Mouse (Mus musculus) embryonic facial prominence, embryonic 15.5 days (tissue): ENCODE data around the gene Olfr765. TPM values are rescaled to one million over a fixed set of nuclear protein-coding genes. Genes with fewer than 3 reads are reported as not detected.

Experiments used
- ATAC-seq: fragments of 200-750 bp; cut with Nextera tagmentation; 2 replicates; pipeline ENCODE4 v1.8.0; 2017; ENCODE audit warnings: low read depth, moderate TSS enrichment; ENCODE audit not compliant: insufficient number of reproducible peaks, low FRiP score, low TSS enrichment
- H3K27ac ChIP-seq: fragments of 300-500 bp; sonication (generic); replicated peaks from 2 replicates; pipeline ENCODE4 v1.5.1; 2015; ENCODE audit warnings: mild to moderate bottlenecking, inconsistent platforms
- H3K27me3 ChIP-seq: fragments of 300-500 bp; sonication (generic); 2 replicates; pipeline ENCODE4 v1.6.1; 2015; ENCODE audit warnings: inconsistent platforms
- H3K36me3 ChIP-seq: fragments of 300-500 bp; sonication (generic); 2 replicates; pipeline ENCODE4 v1.6.1; 2015; ENCODE audit warnings: mild to moderate bottlenecking, inconsistent platforms
- H3K4me1 ChIP-seq: fragments of 300-500 bp; sonication (generic); 2 replicates; pipeline ENCODE4 v1.6.1; 2015; ENCODE audit warnings: inconsistent platforms
- H3K4me2 ChIP-seq: fragments of 300-500 bp; sonication (generic); replicated peaks from 2 replicates; pipeline ENCODE4 v1.6.1; 2015; ENCODE audit warnings: mild to moderate bottlenecking, inconsistent platforms
- H3K4me3 ChIP-seq: fragments of 300-500 bp; sonication (generic); replicated peaks from 2 replicates; pipeline ENCODE4 v1.5.1; 2015; ENCODE audit warnings: mild to moderate bottlenecking, inconsistent platforms
- H3K9ac ChIP-seq: fragments of 300-500 bp; sonication (generic); 2 replicates; pipeline ENCODE4 v1.6.1; 2015; ENCODE audit warnings: inconsistent platforms
- H3K9me3 ChIP-seq: fragments of 300-500 bp; sonication (generic); replicated peaks from 2 replicates; pipeline ENCODE4 v1.6.1; 2016; ENCODE audit warnings: inconsistent platforms
- WGBS: fragments of 180-500 bp; shearing (Covaris S2); methylation state at CpG from one replicate; pipeline ENCODE4 v1.1.7; 2015; 5-methylcytosine and 5-hydroxymethylcytosine counted together
- polyA plus RNA-seq: library from polyadenylated mRNA; unstranded; fragments of >200 nt; fragmentation: Nextera tagmentation; extraction: Ambion mirVana; gene quantifications from 2 replicates; pipeline ENCODE4 v1.2.1, GENCODE M21; 2015

Gene Olfr765
- polyA plus RNA-seq, 1 experiment from 2014 or later: not detected

GRCm38 (mm10) chr10:129004032-129004920 lies 45.5 kb downstream of the Olfr765 start:
- no peaks in the 10 kb centered on the region for H3K4me1 ChIP-seq
- ATAC-seq: no peak
- WGBS: 82% methylated on average over 14 of the region's 14 CpGs
- no peak overlapping the region for H3K9ac ChIP-seq
- H3K27me3 ChIP-seq: no peaks in the 10 kb centered on the region
- no peak overlapping the region for H3K27ac ChIP-seq
- no peak overlapping the region for H3K4me2 ChIP-seq
- H3K9me3 ChIP-seq: no peaks in the 10 kb centered on the region
- H3K36me3 ChIP-seq: no peaks in the 10 kb centered on the region
- H3K4me3 ChIP-seq: no peak overlapping the region

DNA sequence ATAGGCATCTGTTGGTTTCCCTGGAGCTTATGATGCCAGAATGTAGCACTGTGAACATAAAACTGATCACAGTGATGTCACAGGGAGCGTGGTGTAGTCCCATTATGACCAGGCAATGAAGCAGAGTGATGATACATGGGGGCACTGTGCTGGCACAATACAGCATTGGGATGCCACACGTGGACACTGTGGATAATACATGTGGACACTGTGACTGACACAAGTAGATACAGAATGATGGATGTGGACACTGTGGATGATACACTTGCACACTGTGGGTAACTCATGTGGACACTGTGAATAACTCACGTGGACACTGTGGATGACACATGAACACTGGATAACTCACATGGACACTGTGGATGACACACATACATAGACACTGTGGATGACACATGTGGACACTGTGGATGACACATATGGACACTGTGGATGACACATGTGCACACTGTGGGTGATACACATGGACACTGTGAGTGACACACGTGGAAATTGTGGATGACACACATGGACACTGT lies 53.2 kb downstream of the Olfr765 start:
- H3K9me3 ChIP-seq: no peaks in the 10 kb centered on the region
- no peak for ATAC-seq

GRCm38 (mm10) chr10:128995796-128996195 lies 54.0 kb downstream of the Olfr765 start:
- no peak overlapping the region for H3K4me2 ChIP-seq
- no peaks in the 10 kb centered on the region for H3K9me3 ChIP-seq
- 73% methylated on average over 1 of the region's 1 CpGs for WGBS
- no peaks in the 10 kb centered on the region for H3K36me3 ChIP-seq
- no peak for ATAC-seq
- no peak overlapping the region for H3K9ac ChIP-seq
- no peak overlapping the region for H3K4me3 ChIP-seq
- no peaks in the 10 kb centered on the region for H3K4me1 ChIP-seq
- H3K27ac ChIP-seq: no peak overlapping the region
- no peaks in the 10 kb centered on the region for H3K27me3 ChIP-seq

More for the DNA sequence above, 53.2 kb downstream of the Olfr765 start:
- H3K4me3 ChIP-seq: no peak overlapping the region
- 66% methylated on average over 4 of the region's 4 CpGs for WGBS
- H3K4me1 ChIP-seq: no peaks in the 10 kb centered on the region
- H3K36me3 ChIP-seq: no peaks in the 10 kb centered on the region
- H3K27me3 ChIP-seq: no peaks in the 10 kb centered on the region
- no peak overlapping the region for H3K27ac ChIP-seq
- H3K9ac ChIP-seq: no peak overlapping the region
- H3K4me2 ChIP-seq: no peak overlapping the region

Other genes starting within 250 kb of the Olfr765 start
- 62.5 and 64.7 TPM in 2 replicates for gene Dnajc14, start 245.9 kb downstream of the Olfr765 start, polyA plus RNA-seq
- gene Tmem198b, start 245.6 kb downstream of the Olfr765 start, polyA plus RNA-seq: 25.4 and 28.1 TPM in 2 replicates
- 194 and 196 TPM in 2 replicates for gene Sarnp, start 232.7 kb downstream of the Olfr765 start, polyA plus RNA-seq
- 58.2 and 61.7 TPM in 2 replicates for gene Ormdl2, start 228.4 kb downstream of the Olfr765 start, polyA plus RNA-seq
- 6.1 TPM in 2 replicates for gene Gdf11, start 158.3 kb downstream of the Olfr765 start, polyA plus RNA-seq
- 1,010 and 1,093 TPM in 2 replicates for gene Cd63, start 149.0 kb downstream of the Olfr765 start, polyA plus RNA-seq
- gene Rdh5, start 127.1 kb downstream of the Olfr765 start, polyA plus RNA-seq: 19.6 and 21.3 TPM in 2 replicates
- gene Bloc1s1, start 126.0 kb downstream of the Olfr765 start, polyA plus RNA-seq: 224 and 226 TPM in 2 replicates
- gene Itga7, start 116.2 kb downstream of the Olfr765 start, polyA plus RNA-seq: 14.3 and 16.5 TPM in 2 replicates
- 0.26 and 0.31 TPM in 2 replicates for gene Mettl7b, start 89.0 kb downstream of the Olfr765 start, polyA plus RNA-seq
- gene Olfr9, start 60.6 kb downstream of the Olfr765 start, polyA plus RNA-seq: 0.05 TPM in 1 of 2 replicates, not detected in the other
- gene Olfr763, start 39.2 kb downstream of the Olfr765 start, polyA plus RNA-seq: not detected in 2 replicates
- not detected in 2 replicates for gene Olfr764-ps1, start 10.1 kb downstream of the Olfr765 start, polyA plus RNA-seq
- gene Olfr766-ps1, start 19.0 kb upstream of the Olfr765 start, polyA plus RNA-seq: 0.07 TPM in 1 of 2 replicates, not detected in the other
- not detected in 2 replicates for gene Olfr767, start 32.9 kb upstream of the Olfr765 start, polyA plus RNA-seq
- 0.03 TPM in 1 of 2 replicates, not detected in the other for gene Olfr768, start 49.4 kb upstream of the Olfr765 start, polyA plus RNA-seq
- not detected in 2 replicates for gene Olfr769, start 67.9 kb upstream of the Olfr765 start, polyA plus RNA-seq
- gene Olfr770, start 89.0 kb upstream of the Olfr765 start, polyA plus RNA-seq: not detected in 2 replicates
- not detected in 2 replicates for gene Olfr771, start 114.8 kb upstream of the Olfr765 start, polyA plus RNA-seq
- gene Olfr772, start 127.9 kb upstream of the Olfr765 start, polyA plus RNA-seq: not detected in 2 replicates
- not detected in 2 replicates for gene Olfr773, start 137.4 kb upstream of the Olfr765 start, polyA plus RNA-seq
- gene Olfr774, start 186.2 kb upstream of the Olfr765 start, polyA plus RNA-seq: not detected in 2 replicates
- gene Olfr775, start 198.4 kb upstream of the Olfr765 start, polyA plus RNA-seq: not detected in 2 replicates
- gene Olfr776, start 209.1 kb upstream of the Olfr765 start, polyA plus RNA-seq: not detected in 2 replicates
- not detected in 2 replicates for gene Olfr777, start 221.5 kb upstream of the Olfr765 start, polyA plus RNA-seq